Mouse (Mus musculus) fibroblast of lung, adult 2 months (primary cell): ENCODE data around the gene Pea15a.

Experiments
- DNase-seq: peaks from one replicate; pipeline ENCODE4 v3.0.0-alpha.2; 2011; ENCODE audit warnings: low read depth

Pea15a gene

GRCm38 (mm10) chr1:172204814-172205740 lies 1.5 kb downstream of the Pea15a start:
- DNase-seq, result no peak

GRCm38 (mm10) chr1:172204033-172204813 lies 2.4 kb downstream of the Pea15a start:
- DNase-seq, result no peak

DNA sequence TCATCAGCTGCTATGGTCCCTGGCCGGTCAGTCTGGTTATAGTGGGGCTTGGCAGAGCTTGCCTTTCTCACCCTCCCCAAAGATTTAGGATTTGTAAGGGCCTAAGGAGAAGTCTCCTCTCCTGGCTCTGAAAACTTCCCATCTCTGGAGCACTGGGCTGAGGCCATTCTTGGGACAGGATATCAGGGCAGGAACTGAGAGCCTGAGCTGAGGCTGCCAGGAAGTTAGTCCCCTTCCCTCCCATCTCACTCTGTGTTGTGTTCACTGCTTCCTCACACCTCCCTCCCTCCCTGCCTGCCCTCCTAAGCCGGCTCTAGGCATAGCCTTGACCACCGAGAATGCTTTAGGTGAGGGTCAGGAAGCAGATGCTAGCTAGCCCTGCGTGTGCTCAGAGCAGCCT lies 3.0 kb downstream of the Pea15a start:
- DNase-seq, result no peak

- no peak for DNase-seq
Observed at GRCm38 (mm10) chr1:172202894-172203522, 3.6 kb downstream of the Pea15a start.

GRCm38 (mm10) chr1:172201967-172202880 lies 4.4 kb downstream of the Pea15a start:
- no peak for DNase-seq

DNA sequence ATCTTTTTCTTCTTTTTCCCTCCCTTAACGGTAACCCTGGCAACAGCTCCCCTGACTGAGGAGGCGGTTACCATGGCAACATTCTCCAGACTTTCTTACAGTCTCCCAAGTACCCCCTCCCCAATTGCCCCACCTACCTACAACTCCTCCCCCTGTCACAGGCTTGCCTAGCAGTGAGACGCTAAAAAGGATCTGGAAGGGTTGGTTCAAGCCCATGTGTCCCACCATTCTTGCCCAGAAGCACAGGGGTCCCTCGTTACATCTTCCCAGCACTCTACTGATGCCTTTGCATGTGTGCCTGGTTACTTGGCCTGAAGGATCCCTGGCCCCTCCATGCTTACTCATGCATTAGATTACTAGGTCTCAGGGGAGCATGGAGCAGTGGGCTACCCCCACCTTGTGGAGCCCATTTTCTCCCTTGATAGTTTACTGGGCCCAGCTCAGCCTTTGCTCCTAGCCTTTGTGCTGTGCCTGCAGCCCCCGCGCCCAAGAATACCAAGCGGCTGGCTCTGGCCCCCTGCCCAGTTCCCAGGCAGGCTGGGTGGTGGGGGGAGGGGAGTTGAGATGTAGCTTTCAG lies 5.6 kb downstream of the Pea15a start:
- no peak for DNase-seq

DNA sequence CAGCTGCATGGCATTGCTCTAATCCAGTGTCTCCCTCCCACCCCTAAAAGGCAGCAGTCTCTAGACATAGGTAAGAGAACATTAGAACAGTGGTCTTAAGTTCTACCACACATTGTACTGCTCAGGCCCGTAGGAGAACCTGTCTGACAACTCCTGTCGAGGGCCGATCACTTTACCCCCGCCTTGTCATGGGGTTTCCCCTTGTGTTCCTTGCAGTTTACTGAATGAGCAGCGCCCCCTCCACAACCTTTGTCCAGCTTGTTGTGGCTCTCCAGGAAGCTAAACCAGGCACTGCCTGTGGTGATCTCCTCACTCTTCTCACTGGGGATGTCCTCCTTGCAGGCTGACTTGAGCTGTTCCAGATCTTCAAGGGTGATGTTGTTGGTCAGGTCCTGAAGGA lies 6.4 kb downstream of the Pea15a start:
- DNase-seq, result no peak

DNA sequence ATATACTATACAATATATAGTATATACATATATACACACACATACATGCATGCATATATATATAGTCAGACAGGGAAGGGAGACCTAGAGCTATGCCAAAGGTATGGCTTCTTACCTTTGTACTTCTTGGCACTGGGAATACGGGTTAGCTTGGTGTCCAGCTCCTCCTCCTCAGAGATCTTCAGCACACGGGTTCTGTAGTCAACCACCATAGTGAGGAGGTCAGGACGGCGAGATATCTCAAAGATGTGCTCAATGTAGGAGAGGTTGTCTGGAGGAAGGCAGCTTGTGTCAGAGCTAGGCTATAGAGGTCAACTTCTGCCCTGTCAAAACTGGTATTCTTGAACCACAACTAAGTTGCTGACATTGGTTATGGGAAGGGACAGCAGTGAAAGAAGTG lies 7.6 kb downstream of the Pea15a start:
- no peak for DNase-seq

DNA sequence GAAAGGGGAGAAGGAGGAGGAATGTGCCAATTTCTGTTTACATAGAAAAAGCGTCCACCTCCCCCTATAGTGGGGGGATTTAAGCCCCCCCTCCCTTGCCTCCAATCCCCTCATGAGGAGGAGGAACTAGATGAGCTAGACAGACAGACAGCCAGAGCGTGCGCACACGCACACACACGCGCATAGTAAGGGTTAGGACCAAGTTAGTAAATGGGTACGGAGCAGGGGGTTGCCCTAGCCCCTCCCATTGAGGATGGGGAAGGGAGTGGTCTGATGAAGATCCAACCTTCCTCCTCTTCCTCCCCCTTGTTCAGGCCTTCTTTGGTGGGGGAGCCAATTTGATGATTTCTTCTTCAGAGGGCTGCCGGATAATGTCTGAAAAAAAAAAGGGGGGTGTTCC lies 8.3 kb downstream of the Pea15a start:
- DNase-seq, result no peak

- DNase-seq, result no peak
Observed at GRCm38 (mm10) chr1:172197851-172198250, 8.8 kb downstream of the Pea15a start.

GRCm38 (mm10) chr1:172197146-172197545 lies 9.5 kb downstream of the Pea15a start:
- DNase-seq, result no peak

GRCm38 (mm10) chr1:172194435-172194834 lies 12.2 kb downstream of the Pea15a start:
- DNase-seq, result no peak

- no peak for DNase-seq
Observed at GRCm38 (mm10) chr1:172192217-172192616, 14.4 kb downstream of the Pea15a start.

GRCm38 (mm10) chr1:172191578-172191977 lies 15.0 kb downstream of the Pea15a start:
- DNase-seq, result no peak

DNA sequence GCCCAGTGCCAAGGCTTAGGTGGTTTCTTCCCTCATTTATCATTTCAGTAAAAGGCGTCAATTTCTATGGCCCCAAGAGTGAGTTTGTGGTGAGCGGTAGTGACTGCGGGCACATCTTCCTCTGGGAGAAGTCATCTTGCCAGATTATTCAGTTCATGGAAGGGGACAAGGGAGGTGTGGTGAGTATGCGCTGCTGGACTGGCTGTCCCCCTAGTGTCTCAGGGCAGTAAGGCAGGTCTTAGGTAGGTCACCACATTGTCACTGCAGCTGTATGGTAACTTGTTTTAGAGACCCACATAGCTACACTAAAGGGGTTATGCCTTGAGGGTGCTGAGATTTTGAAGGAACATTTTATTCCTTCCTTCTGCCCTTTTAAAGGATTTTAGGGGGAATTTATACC lies 17.7 kb downstream of the Pea15a start:
- no peak for DNase-seq

- DNase-seq, result no peak
Observed at GRCm38 (mm10) chr1:172186401-172187289, 20.0 kb downstream of the Pea15a start.

GRCm38 (mm10) chr1:172183915-172184314 lies 22.7 kb downstream of the Pea15a start:
- no peak for DNase-seq

DNA sequence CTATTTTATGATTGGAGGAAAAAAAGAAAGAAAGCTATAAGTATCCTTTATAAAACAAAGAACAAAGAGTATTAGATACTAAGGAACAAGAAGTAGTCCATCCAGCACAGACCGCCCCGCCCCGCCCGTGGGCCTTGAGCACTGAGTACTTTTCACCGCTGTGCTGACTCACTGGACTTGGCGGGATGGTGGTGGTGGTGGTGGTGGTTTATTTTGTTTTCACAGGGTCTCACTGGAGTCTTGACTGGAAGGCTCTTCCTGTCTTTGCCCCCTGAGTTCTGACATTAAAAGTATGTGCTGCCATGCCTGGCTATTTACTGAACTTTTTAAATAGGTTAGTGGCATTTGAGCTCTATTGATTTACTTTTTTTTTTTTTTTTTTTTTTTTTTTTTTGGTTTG lies 23.5 kb downstream of the Pea15a start:
- DNase-seq, result no peak

- no peak for DNase-seq
Observed at GRCm38 (mm10) chr1:172181777-172182176, 24.8 kb downstream of the Pea15a start.

DNA sequence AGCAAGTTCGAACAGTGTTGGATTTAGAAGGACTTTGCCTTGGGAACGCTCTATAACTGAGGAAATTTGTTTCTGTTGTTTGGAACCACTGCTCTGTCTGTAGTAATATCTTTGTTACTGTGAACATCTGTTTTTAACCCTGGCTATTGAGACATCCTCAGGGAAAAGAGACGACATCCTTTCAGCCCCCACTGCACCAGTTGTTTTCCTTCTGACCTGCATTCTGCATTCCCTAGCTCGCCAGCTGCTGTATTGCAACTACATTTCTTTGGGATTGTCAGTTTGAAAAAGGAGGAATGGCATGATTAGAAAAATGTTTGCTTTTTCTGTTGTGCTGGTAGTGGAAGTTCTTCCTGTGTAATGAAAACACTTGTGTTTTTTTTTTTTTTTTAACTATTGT lies 25.7 kb downstream of the Pea15a start:
- no peak for DNase-seq
